Mouse (Mus musculus): ENCODE results near the gene Dpyd. TPM values are rescaled to one million over a fixed set of nuclear protein-coding genes. Genes with fewer than 3 reads are reported as not detected.

Dpyd gene
- polyA plus RNA-seq, 1 experiment, result 2.3 TPM

DNA sequence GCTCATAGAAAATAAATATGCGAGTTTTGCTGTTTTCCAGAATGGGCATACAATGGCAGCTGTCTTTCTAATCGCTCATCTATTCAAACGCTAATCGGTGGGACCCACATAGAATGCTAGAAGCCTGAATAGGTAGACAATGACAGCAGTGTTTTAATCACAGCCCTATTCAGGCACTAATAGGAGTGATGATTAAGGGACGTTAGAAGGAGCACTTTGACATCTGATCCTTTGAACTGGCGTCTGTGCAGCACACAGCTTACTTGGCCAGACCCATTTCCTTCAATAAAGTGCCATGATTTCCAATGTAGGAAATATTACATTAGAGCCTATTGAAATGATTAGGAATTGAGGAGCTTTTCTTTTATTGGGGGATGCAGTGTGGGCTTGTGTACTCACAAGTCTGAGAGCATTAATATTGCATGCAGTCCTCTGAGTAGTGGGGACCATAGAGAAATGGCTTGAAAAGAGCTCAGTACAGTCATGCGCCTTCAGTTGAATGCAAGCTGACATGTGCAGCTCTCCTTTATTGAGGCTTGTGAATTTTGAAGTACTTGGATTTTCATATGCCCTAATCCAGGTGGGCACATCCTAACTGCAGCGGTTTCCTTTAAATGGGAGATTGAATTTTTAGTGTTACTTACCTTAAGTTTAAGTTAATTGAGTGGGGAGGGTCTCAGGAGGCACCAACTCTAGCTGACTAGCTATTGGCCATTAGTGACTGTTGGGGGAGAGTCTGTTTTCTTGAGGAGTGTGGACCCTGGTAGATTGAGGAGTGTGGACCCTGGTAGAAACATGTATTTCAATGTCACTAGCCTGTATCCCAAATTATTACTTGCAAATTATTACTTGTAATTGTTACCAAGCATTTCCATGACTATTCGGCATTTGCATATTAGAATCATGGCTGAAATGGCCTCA, 64.8 kb downstream of the Dpyd start:
- no peaks in the 10 kb centered on the region for H3K27me3 ChIP-seq (ENCODE audit: control insufficient read depth, insufficient read depth, low read length)
- H3K4me1 ChIP-seq (ENCODE audit: control insufficient read depth, insufficient read depth, low read length), result no peaks in the 10 kb centered on the region
- no peak overlapping the region for H3K4me3 ChIP-seq (replicated peaks; ENCODE audit: insufficient read depth, low read depth, low read length)
- no peak overlapping the region for H3K27ac ChIP-seq (ENCODE audit: insufficient read depth, low read length)
- TF ChIP-seq POLR2A (IDR thresholded peaks at IDR 0.05; ENCODE audit: borderline replicate concordance, insufficient read depth, low read length) (no peak), CTCF (IDR thresholded peaks at IDR 0.05; ENCODE audit: borderline replicate concordance, insufficient read depth, low read depth, low read length) (no peak)
- DNase-seq, result no peak
- 46% methylated on average over 9 of the region's 9 CpGs for WGBS

GRCm38 (mm10) chr3:118629737-118630136, 67.8 kb downstream of the Dpyd start:
- TF ChIP-seq CTCF (IDR thresholded peaks at IDR 0.05; ENCODE audit: borderline replicate concordance, insufficient read depth, low read depth, low read length) (no peak), POLR2A (IDR thresholded peaks at IDR 0.05; ENCODE audit: borderline replicate concordance, insufficient read depth, low read length) (no peak)
- Histone ChIP-seq H3K4me3 (replicated peaks; ENCODE audit: insufficient read depth, low read depth, low read length) (no peak overlapping the region), H3K27ac (ENCODE audit: insufficient read depth, low read length) (no peak overlapping the region), H3K4me1 (ENCODE audit: control insufficient read depth, insufficient read depth, low read length) (no peaks in the 10 kb centered on the region), H3K27me3 (ENCODE audit: control insufficient read depth, insufficient read depth, low read length) (no peaks in the 10 kb centered on the region)
- DNase-seq, result no peak
- 97% methylated on average over 1 of the region's 1 CpGs for WGBS

- no peak for TF ChIP-seq CTCF (IDR thresholded peaks at IDR 0.05; ENCODE audit: borderline replicate concordance, insufficient read depth, low read depth, low read length)
- TF ChIP-seq POLR2A (IDR thresholded peaks at IDR 0.05; ENCODE audit: borderline replicate concordance, insufficient read depth, low read length), result no peak
- no peaks in the 10 kb centered on the region for H3K27me3 ChIP-seq (ENCODE audit: control insufficient read depth, insufficient read depth, low read length)
- H3K4me1 ChIP-seq (ENCODE audit: control insufficient read depth, insufficient read depth, low read length), result no peaks in the 10 kb centered on the region
- DNase-seq, result no peak
- H3K4me3 ChIP-seq (replicated peaks; ENCODE audit: insufficient read depth, low read depth, low read length), result no peak overlapping the region
- 90% methylated on average over 10 of the region's 10 CpGs for WGBS
- no peak overlapping the region for H3K27ac ChIP-seq (ENCODE audit: insufficient read depth, low read length)
Observed at GRCm38 (mm10) chr3:118646024-118646570, 84.2 kb downstream of the Dpyd start.

- peak in 1 of 2 experiments; percentile 3 for DNase-seq
- Histone ChIP-seq H3K27ac (ENCODE audit: insufficient read depth, low read length) (no peak overlapping the region), H3K4me1 (ENCODE audit: control insufficient read depth, insufficient read depth, low read length) (no peaks in the 10 kb centered on the region), H3K27me3 (ENCODE audit: control insufficient read depth, insufficient read depth, low read length) (no peaks in the 10 kb centered on the region), H3K4me3 (replicated peaks; ENCODE audit: insufficient read depth, low read depth, low read length) (no peak overlapping the region)
- no peak for TF ChIP-seq POLR2A (IDR thresholded peaks at IDR 0.05; ENCODE audit: borderline replicate concordance, insufficient read depth, low read length)
- TF ChIP-seq CTCF (IDR thresholded peaks at IDR 0.05; ENCODE audit: borderline replicate concordance, insufficient read depth, low read depth, low read length), result no peak
- WGBS, result 9% methylated on average over 5 of the region's 5 CpGs
Observed at GRCm38 (mm10) chr3:118663987-118664692, 102.2 kb downstream of the Dpyd start.

- WGBS, result 45% methylated on average over 10 of the region's 10 CpGs
- Histone ChIP-seq H3K4me3 (replicated peaks; ENCODE audit: insufficient read depth, low read depth, low read length) (no peak overlapping the region), H3K27ac (ENCODE audit: insufficient read depth, low read length) (no peak overlapping the region), H3K4me1 (ENCODE audit: control insufficient read depth, insufficient read depth, low read length) (no peaks in the 10 kb centered on the region), H3K27me3 (ENCODE audit: control insufficient read depth, insufficient read depth, low read length) (no peaks in the 10 kb centered on the region)
- no peak for DNase-seq
- TF ChIP-seq CTCF (IDR thresholded peaks at IDR 0.05; ENCODE audit: borderline replicate concordance, insufficient read depth, low read depth, low read length), result no peak
- TF ChIP-seq POLR2A (IDR thresholded peaks at IDR 0.05; ENCODE audit: borderline replicate concordance, insufficient read depth, low read length), result no peak
Observed at GRCm38 (mm10) chr3:118674121-118674745, 112.3 kb downstream of the Dpyd start.

DNA sequence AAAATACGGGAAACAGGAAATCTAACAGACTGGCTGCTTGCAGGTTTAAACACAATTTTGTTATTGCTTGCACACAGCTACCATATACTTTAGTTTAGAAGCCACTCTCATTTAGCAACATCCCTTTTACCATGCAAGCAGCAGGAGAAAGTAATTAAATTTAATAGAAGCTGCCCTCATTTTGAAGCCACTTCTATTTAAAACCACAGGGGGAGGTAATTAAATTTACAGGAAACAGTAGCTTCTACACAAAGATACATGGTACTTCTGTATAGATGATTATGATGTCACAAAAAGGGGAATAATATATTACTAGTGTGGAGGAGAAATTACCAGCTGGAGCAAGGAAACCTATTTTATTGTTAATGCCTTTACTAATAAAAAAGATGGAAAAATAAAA, 113.5 kb downstream of the Dpyd start:
- DNase-seq, result no peak
- H3K27ac ChIP-seq (ENCODE audit: insufficient read depth, low read length), result no peak overlapping the region
- no peak overlapping the region for H3K4me3 ChIP-seq (replicated peaks; ENCODE audit: insufficient read depth, low read depth, low read length)
- H3K4me1 ChIP-seq (ENCODE audit: control insufficient read depth, insufficient read depth, low read length), result no peaks in the 10 kb centered on the region
- no peaks in the 10 kb centered on the region for H3K27me3 ChIP-seq (ENCODE audit: control insufficient read depth, insufficient read depth, low read length)
- WGBS, result 70% methylated on average over 1 of the region's 1 CpGs
- no peak for TF ChIP-seq POLR2A (IDR thresholded peaks at IDR 0.05; ENCODE audit: borderline replicate concordance, insufficient read depth, low read length)
- TF ChIP-seq CTCF (IDR thresholded peaks at IDR 0.05; ENCODE audit: borderline replicate concordance, insufficient read depth, low read depth, low read length), result no peak

DNA sequence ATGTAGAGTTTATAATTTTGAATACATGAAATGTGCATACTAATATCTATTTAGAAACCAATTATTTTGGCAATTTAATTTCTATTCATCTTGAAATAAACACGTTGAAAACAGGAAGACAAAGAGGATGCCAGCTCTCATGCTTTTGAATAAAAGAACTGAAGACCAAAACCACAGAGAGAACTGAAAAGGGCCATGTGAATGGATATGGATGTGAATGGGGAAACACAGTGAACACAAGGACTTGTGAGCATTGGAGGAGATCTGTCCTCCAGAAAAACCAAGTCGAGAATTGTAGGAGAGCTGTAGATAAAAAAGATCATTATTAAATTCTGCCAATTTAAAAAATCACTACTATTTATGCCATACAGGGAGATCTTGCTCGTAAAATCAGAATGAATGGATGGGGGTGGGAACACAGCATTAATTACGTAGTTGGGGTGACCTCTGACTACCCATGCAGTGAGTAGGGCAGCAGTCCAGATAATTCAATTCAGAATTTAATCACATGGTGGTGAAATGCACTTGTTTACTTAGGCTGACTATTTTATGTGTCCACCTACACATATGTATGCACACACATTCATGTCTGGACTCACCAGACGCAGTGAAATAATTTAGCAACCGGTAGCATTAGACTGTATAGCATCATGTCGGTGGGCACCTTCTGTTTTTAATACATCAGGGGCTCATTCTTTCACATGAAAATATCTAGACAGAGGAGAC, 114.3 kb downstream of the Dpyd start:
- 64% methylated on average over 7 of the region's 7 CpGs for WGBS
- TF ChIP-seq CTCF (IDR thresholded peaks at IDR 0.05; ENCODE audit: borderline replicate concordance, insufficient read depth, low read depth, low read length), result no peak
- no peak for TF ChIP-seq POLR2A (IDR thresholded peaks at IDR 0.05; ENCODE audit: borderline replicate concordance, insufficient read depth, low read length)
- DNase-seq, result no peak

More for the DNA sequence above, 114.3 kb downstream of the Dpyd start:
- Histone ChIP-seq H3K27ac (ENCODE audit: insufficient read depth, low read length) (no peak overlapping the region), H3K4me3 (replicated peaks; ENCODE audit: insufficient read depth, low read depth, low read length) (no peak overlapping the region), H3K4me1 (ENCODE audit: control insufficient read depth, insufficient read depth, low read length) (no peaks in the 10 kb centered on the region), H3K27me3 (ENCODE audit: control insufficient read depth, insufficient read depth, low read length) (no peaks in the 10 kb centered on the region)

Data from cerebellum, adult 2 months (tissue).